Mouse (Mus musculus) embryonic facial prominence, embryonic 13.5 days (tissue): ENCODE measurements around the gene Agbl1. TPM values are rescaled to one million over a fixed set of nuclear protein-coding genes. Genes with fewer than 3 reads are reported as not detected.
"Not testable (repeated sequence)": the region's sequence is repeated elsewhere in the genome, so short reads cannot be mapped to it uniquely, and the experiment has no call there.

ENCODE experiments used
- ATAC-seq: fragments of 200-750 bp; cut with Nextera tagmentation; 2 replicates; pipeline ENCODE4 v1.8.0; 2017; ENCODE audit warnings: low read depth; ENCODE audit not compliant: insufficient number of reproducible peaks, insufficient read depth, low FRiP score, low TSS enrichment
- H3K27ac ChIP-seq: fragments of 300-500 bp; sonication (generic); 2 replicates; pipeline ENCODE4 v1.5.1; 2015; ENCODE audit warnings: moderate library complexity, mild to moderate bottlenecking, inconsistent platforms
- H3K27me3 ChIP-seq: fragments of 300-500 bp; sonication (generic); 2 replicates; pipeline ENCODE4 v1.6.1; 2015; ENCODE audit warnings: mild to moderate bottlenecking, inconsistent platforms
- H3K36me3 ChIP-seq: fragments of 300-500 bp; sonication (generic); 2 replicates; pipeline ENCODE4 v1.6.1; 2015; ENCODE audit warnings: mild to moderate bottlenecking, inconsistent platforms
- H3K4me1 ChIP-seq: fragments of 300-500 bp; sonication (generic); 2 replicates; pipeline ENCODE4 v1.6.1; 2015; ENCODE audit warnings: inconsistent platforms
- H3K4me2 ChIP-seq: fragments of 300-500 bp; sonication (generic); 2 replicates; pipeline ENCODE4 v1.6.1; 2015; ENCODE audit warnings: moderate library complexity, mild to moderate bottlenecking, inconsistent platforms
- H3K4me3 ChIP-seq: fragments of 300-500 bp; sonication (generic); 2 replicates; pipeline ENCODE4 v1.5.1; 2015; ENCODE audit warnings: mild to moderate bottlenecking, inconsistent platforms
- H3K9ac ChIP-seq: fragments of 300-500 bp; sonication (generic); 2 replicates; pipeline ENCODE4 v1.6.1; 2015; ENCODE audit warnings: mild to moderate bottlenecking, inconsistent platforms
- H3K9me3 ChIP-seq: fragments of 300-500 bp; sonication (generic); 2 replicates; pipeline ENCODE4 v1.6.1; 2016; ENCODE audit warnings: inconsistent platforms
- WGBS: fragments of 180-500 bp; shearing (Covaris S2); methylation state at CpG from one replicate; pipeline ENCODE4 v1.1.7; 2015; ENCODE audit warnings: mixed read lengths; 5-methylcytosine and 5-hydroxymethylcytosine counted together
- polyA plus RNA-seq: library from polyadenylated mRNA; unstranded; fragments of >200 nt; fragmentation: Nextera tagmentation; extraction: Ambion mirVana; gene quantifications from 2 replicates; pipeline ENCODE4 v1.2.1, GENCODE M21; 2015

The Agbl1 gene
- polyA plus RNA-seq = not detected in 2 replicates

GRCm38 (mm10) chr7:76229311-76229937 lies at the start of gene Agbl1:
Gene Agbl1, plus strand, starts transcription at chr7:76229887.
- Histone ChIP-seq H3K27me3 (no peaks in the 10 kb centered on the region), H3K27ac (no peak within 1 kb of the TSS), H3K4me2 (no peak within 1 kb of the TSS), H3K4me3 (no peak within 1 kb of the TSS), H3K36me3 (no peaks in the 10 kb centered on the region), H3K9me3 (no peaks in the 10 kb centered on the region), H3K4me1 (no peaks in the 10 kb centered on the region), H3K9ac (no peak within 1 kb of the TSS)
- no peak for ATAC-seq
- WGBS = 52% methylated on average over 7 of the region's 7 CpGs

- peaks cover 13% of the 10 kb centered on the region; the same call in 1 of the 2 replicates for H3K4me1 ChIP-seq
- H3K4me2 ChIP-seq = peak overlapping the region; percentile 32; the same call in 1 of the 2 replicates
- no peak overlapping the region for H3K27ac ChIP-seq
- 40% methylated on average over 7 of the region's 7 CpGs for WGBS
- no peak overlapping the region for H3K4me3 ChIP-seq
- H3K9ac ChIP-seq = no peak overlapping the region
- no peaks in the 10 kb centered on the region for H3K9me3 ChIP-seq
- no peaks in the 10 kb centered on the region for H3K27me3 ChIP-seq
- no peak for ATAC-seq
- no peaks in the 10 kb centered on the region for H3K36me3 ChIP-seq
These were observed 44.6 kb upstream of the Agbl1 start for GRCm38 (mm10) chr7:76185005-76185658.

GRCm38 (mm10) chr7:76185681-76186121 lies 44.0 kb upstream of the Agbl1 start:
- H3K4me1 ChIP-seq = peaks cover 13% of the 10 kb centered on the region; the same call in 1 of the 2 replicates
- WGBS = 21% methylated on average over 6 of the region's 6 CpGs
- no peaks in the 10 kb centered on the region for H3K36me3 ChIP-seq
- H3K4me2 ChIP-seq = peak overlapping the region; percentile 32; the same call in 1 of the 2 replicates
- ATAC-seq = no peak
- H3K27ac ChIP-seq = no peak overlapping the region
- H3K27me3 ChIP-seq = no peaks in the 10 kb centered on the region
- no peak overlapping the region for H3K9ac ChIP-seq
- no peaks in the 10 kb centered on the region for H3K9me3 ChIP-seq
- H3K4me3 ChIP-seq = no peak overlapping the region

- H3K27ac ChIP-seq = no peak overlapping the region
- 46% methylated on average over 4 of the region's 4 CpGs for WGBS
- H3K9ac ChIP-seq = no peak overlapping the region
- no peaks in the 10 kb centered on the region for H3K27me3 ChIP-seq
- H3K4me3 ChIP-seq = no peak overlapping the region
- no peak for ATAC-seq
- no peak overlapping the region for H3K4me2 ChIP-seq
- H3K9me3 ChIP-seq = no peaks in the 10 kb centered on the region
- H3K4me1 ChIP-seq = no peaks in the 10 kb centered on the region
- H3K36me3 ChIP-seq = no peaks in the 10 kb centered on the region
These were observed 11.1 kb upstream of the Agbl1 start for GRCm38 (mm10) chr7:76218546-76218945.

- no peak overlapping the region for H3K27ac ChIP-seq
- H3K27me3 ChIP-seq = no peaks in the 10 kb centered on the region
- no peak overlapping the region for H3K4me2 ChIP-seq
- H3K4me1 ChIP-seq = no peaks in the 10 kb centered on the region
- 74% methylated on average over 7 of the region's 7 CpGs for WGBS
- H3K9ac ChIP-seq = no peak overlapping the region
- no peak for ATAC-seq
- no peak overlapping the region for H3K4me3 ChIP-seq
- no peaks in the 10 kb centered on the region for H3K36me3 ChIP-seq
- H3K9me3 ChIP-seq = no peaks in the 10 kb centered on the region
These were observed 9.8 kb upstream of the Agbl1 start for GRCm38 (mm10) chr7:76219797-76220469.

GRCm38 (mm10) chr7:76222691-76223090 lies 7.0 kb upstream of the Agbl1 start:
- H3K27ac ChIP-seq = no peak overlapping the region
- no peaks in the 10 kb centered on the region for H3K9me3 ChIP-seq
- H3K4me3 ChIP-seq = no peak overlapping the region
- H3K27me3 ChIP-seq = no peaks in the 10 kb centered on the region
- H3K4me2 ChIP-seq = no peak overlapping the region
- no peak for ATAC-seq
- H3K9ac ChIP-seq = no peak overlapping the region
- 77% methylated on average over 2 of the region's 2 CpGs for WGBS
- H3K36me3 ChIP-seq = no peaks in the 10 kb centered on the region
- no peaks in the 10 kb centered on the region for H3K4me1 ChIP-seq

GRCm38 (mm10) chr7:76228881-76229280 lies 806 bp upstream of the Agbl1 start:
- H3K36me3 ChIP-seq = no peaks in the 10 kb centered on the region
- H3K9ac ChIP-seq = no peak overlapping the region
- WGBS = 34% methylated on average over 2 of the region's 2 CpGs
- H3K4me1 ChIP-seq = no peaks in the 10 kb centered on the region
- H3K4me3 ChIP-seq = no peak overlapping the region
- H3K27me3 ChIP-seq = no peaks in the 10 kb centered on the region
- H3K4me2 ChIP-seq = no peak overlapping the region
- no peaks in the 10 kb centered on the region for H3K9me3 ChIP-seq
- ATAC-seq = no peak
- H3K27ac ChIP-seq = no peak overlapping the region

- Histone ChIP-seq H3K36me3 (no peaks in the 10 kb centered on the region), H3K9ac (no peak overlapping the region), H3K27ac (no peak overlapping the region), H3K4me3 (no peak overlapping the region), H3K4me2 (no peak overlapping the region), H3K9me3 (no peaks in the 10 kb centered on the region), H3K4me1 (no peaks in the 10 kb centered on the region), H3K27me3 (no peaks in the 10 kb centered on the region)
- ATAC-seq = no peak
- WGBS = 89% methylated on average over 2 of the region's 2 CpGs
These were observed 4.6 kb downstream of the Agbl1 start for GRCm38 (mm10) chr7:76234321-76234720.

- Histone ChIP-seq H3K27ac (no peak overlapping the region), H3K4me2 (no peak overlapping the region), H3K4me3 (no peak overlapping the region), H3K36me3 (no peaks in the 10 kb centered on the region), H3K27me3 (no peaks in the 10 kb centered on the region), H3K9ac (no peak overlapping the region), H3K9me3 (no peaks in the 10 kb centered on the region), H3K4me1 (no peaks in the 10 kb centered on the region)
- no peak for ATAC-seq
- 81% methylated on average over 4 of the region's 4 CpGs for WGBS
These were observed 7.8 kb downstream of the Agbl1 start for GRCm38 (mm10) chr7:76237497-76237896.

- not testable (repeated sequence) for H3K9ac ChIP-seq, H3K27ac ChIP-seq, H3K4me3 ChIP-seq, ATAC-seq, H3K4me1 ChIP-seq, H3K4me2 ChIP-seq, H3K9me3 ChIP-seq, H3K36me3 ChIP-seq, H3K27me3 ChIP-seq
- 93% methylated on average over 18 of the region's 18 CpGs for WGBS
These were observed 15.2 kb downstream of the Agbl1 start for GRCm38 (mm10) chr7:76244839-76245238.

- H3K4me1 ChIP-seq = no peaks in the 10 kb centered on the region
- no peak overlapping the region for H3K27ac ChIP-seq
- H3K27me3 ChIP-seq = no peaks in the 10 kb centered on the region
- H3K9me3 ChIP-seq = no peaks in the 10 kb centered on the region
- no peak overlapping the region for H3K9ac ChIP-seq
- H3K36me3 ChIP-seq = no peaks in the 10 kb centered on the region
- no peak overlapping the region for H3K4me3 ChIP-seq
- no peak for ATAC-seq
- H3K4me2 ChIP-seq = no peak overlapping the region
These were observed 45.4 kb downstream of the Agbl1 start for GRCm38 (mm10) chr7:76275061-76275460.

- Histone ChIP-seq H3K36me3 (no peaks in the 10 kb centered on the region), H3K4me3 (no peak overlapping the region), H3K27ac (no peak overlapping the region), H3K4me1 (no peaks in the 10 kb centered on the region), H3K9ac (no peak overlapping the region), H3K4me2 (no peak overlapping the region), H3K27me3 (no peaks in the 10 kb centered on the region), H3K9me3 (no peaks in the 10 kb centered on the region)
- WGBS = 49% methylated on average over 2 of the region's 2 CpGs
- ATAC-seq = no peak
These were observed 53.1 kb downstream of the Agbl1 start for GRCm38 (mm10) chr7:76282831-76283230.
